Mouse (Mus musculus) kidney, embryonic 16.5 days (tissue): ENCODE results near the gene Bcor. TPM values are rescaled to one million over a fixed set of nuclear protein-coding genes. Genes with fewer than 3 reads are reported as not detected.
A peak's percentile ranks its signal among the peaks of the same experiment; 100 is the strongest.

Source experiments
- ATAC-seq: fragments of 200-750 bp; cut with Nextera tagmentation; 2 replicates; pipeline ENCODE4 v1.8.0; 2017; ENCODE audit warnings: moderate TSS enrichment; ENCODE audit not compliant: low FRiP score, low TSS enrichment
- H3K27ac ChIP-seq: fragments of 300-500 bp; sonication (generic); 2 replicates; pipeline ENCODE4 v1.5.1; 2014; ENCODE audit warnings: low read length
- H3K27me3 ChIP-seq: fragments of 300-500 bp; sonication (generic); 2 replicates; pipeline ENCODE4 v1.6.1; 2014; ENCODE audit warnings: low read length, control low read depth, mixed read lengths; ENCODE audit not compliant: insufficient read depth
- H3K36me3 ChIP-seq: fragments of 300-500 bp; sonication (generic); 2 replicates; pipeline ENCODE4 v1.6.1; 2014; ENCODE audit warnings: low read length, control low read depth, mixed read lengths; ENCODE audit not compliant: insufficient read depth
- H3K4me1 ChIP-seq: fragments of 300-500 bp; sonication (generic); 2 replicates; pipeline ENCODE4 v1.6.1; 2014; ENCODE audit warnings: low read length, control low read depth, mixed read lengths; ENCODE audit not compliant: insufficient read depth
- H3K4me2 ChIP-seq: fragments of 300-500 bp; sonication (generic); replicated peaks from 2 replicates; pipeline ENCODE4 v1.6.1; 2014; ENCODE audit warnings: low read depth, low read length
- H3K4me3 ChIP-seq: fragments of 300-500 bp; sonication (generic); 2 replicates; pipeline ENCODE4 v1.5.1; 2014; ENCODE audit warnings: mild to moderate bottlenecking, low read length
- H3K9ac ChIP-seq: fragments of 300-500 bp; sonication (generic); replicated peaks from 2 replicates; pipeline ENCODE4 v1.6.1; 2014; ENCODE audit warnings: low read length
- H3K9me3 ChIP-seq: fragments of 300-500 bp; sonication (generic); 2 replicates; pipeline ENCODE4 v1.6.1; 2016; ENCODE audit warnings: low read length, control low read depth
- WGBS: fragments of 180-500 bp; shearing (Covaris S2); extraction: QIAGEN DNeasy Blood & Tissue Kit; methylation state at CpG from one replicate; pipeline ENCODE4 v1.1.7; 2014; 5-methylcytosine and 5-hydroxymethylcytosine counted together
- polyA plus RNA-seq: library from polyadenylated mRNA; unstranded; fragments of >200 nt; fragmentation: Nextera tagmentation; extraction: Ambion mirVana; gene quantifications from 2 replicates; pipeline ENCODE4 v1.2.1, GENCODE M21; 2015

The Bcor gene
- polyA plus RNA-seq, 1 experiment from 2014 or later = 16.7 TPM

GRCm38 (mm10) chrX:12159534-12159881 is 647 bp downstream of the Bcor start:
- Histone ChIP-seq H3K27me3 (peaks cover 58% of the 10 kb centered on the region), H3K9ac (peak overlapping the region; percentile 77), H3K4me1 (peaks cover 39% of the 10 kb centered on the region), H3K9me3 (no peaks in the 10 kb centered on the region), H3K36me3 (no peaks in the 10 kb centered on the region), H3K27ac (peak overlapping the region; percentile 93), H3K4me2 (peak overlapping the region; percentile 68), H3K4me3 (peak overlapping the region; percentile 53)
- 3% methylated on average over 14 of the region's 19 CpGs for WGBS
- peak; percentile 8 for ATAC-seq

DNA sequence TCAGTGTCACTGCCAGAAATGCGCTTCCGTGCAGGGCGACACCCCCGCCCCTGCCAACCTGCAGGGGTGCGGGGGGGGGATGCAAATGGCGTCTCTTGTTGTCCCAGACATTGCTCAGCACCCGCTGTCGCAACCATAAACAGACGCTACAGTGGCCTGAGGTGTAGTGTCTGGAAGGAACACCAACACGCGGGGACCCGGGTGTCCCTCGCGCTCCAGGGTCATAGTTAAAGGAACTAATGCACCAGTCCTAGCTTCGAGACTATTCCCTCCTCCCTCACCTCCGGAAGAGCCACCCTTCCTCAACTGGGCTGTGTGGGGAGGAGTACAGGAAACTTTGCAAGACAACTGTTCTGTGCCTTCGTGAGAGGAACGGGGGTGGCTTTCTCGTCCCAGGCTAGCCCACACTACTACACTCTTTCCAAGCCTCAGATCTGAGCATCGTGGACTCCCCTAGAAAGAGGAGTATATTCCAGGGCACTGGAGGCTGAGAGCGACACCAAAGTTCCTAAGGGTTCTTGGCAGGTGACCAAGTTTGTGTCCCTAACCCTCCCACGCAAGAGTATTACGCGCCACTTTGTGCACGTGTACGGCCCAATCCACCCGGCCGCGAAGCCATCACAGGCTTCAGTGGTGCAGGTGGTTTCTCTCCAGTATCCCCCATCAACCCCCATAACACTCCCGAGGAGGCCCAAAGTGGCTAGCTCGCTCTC is 1.2 kb downstream of the Bcor start:
- peak overlapping the region; percentile 77 for H3K9ac ChIP-seq
- peak overlapping the region; percentile 93 for H3K27ac ChIP-seq
- no peaks in the 10 kb centered on the region for H3K9me3 ChIP-seq
- H3K4me3 ChIP-seq = peak overlapping the region; percentile 53
- peak overlapping the region; percentile 68 for H3K4me2 ChIP-seq
- peaks cover 61% of the 10 kb centered on the region for H3K27me3 ChIP-seq
- 7% methylated on average over 31 of the region's 31 CpGs for WGBS
- no peak; the same call in 1 of the 2 replicates for ATAC-seq
- H3K4me1 ChIP-seq = peaks cover 42% of the 10 kb centered on the region
- no peaks in the 10 kb centered on the region for H3K36me3 ChIP-seq

GRCm38 (mm10) chrX:12158244-12158820 is 1.8 kb downstream of the Bcor start:
- no peaks in the 10 kb centered on the region for H3K36me3 ChIP-seq
- no peaks in the 10 kb centered on the region for H3K9me3 ChIP-seq
- ATAC-seq = peak; percentile 65
- peak overlapping the region; percentile 53 for H3K4me3 ChIP-seq
- peak overlapping the region; percentile 93 for H3K27ac ChIP-seq
- peak overlapping the region; percentile 77 for H3K9ac ChIP-seq
- 5% methylated on average over 44 of the region's 44 CpGs for WGBS
- peaks cover 43% of the 10 kb centered on the region for H3K4me1 ChIP-seq
- H3K27me3 ChIP-seq = peaks cover 65% of the 10 kb centered on the region
- H3K4me2 ChIP-seq = peak overlapping the region; percentile 68

- Histone ChIP-seq H3K9ac (0 out of 2 replicates have a peak overlapping the region, but pooled peaks have one; percentile 77), H3K4me3 (peak overlapping the region; percentile 53), H3K36me3 (no peaks in the 10 kb centered on the region), H3K4me1 (peaks cover 52% of the 10 kb centered on the region), H3K27me3 (peaks cover 73% of the 10 kb centered on the region), H3K27ac (peak overlapping the region; percentile 93), H3K9me3 (no peaks in the 10 kb centered on the region), H3K4me2 (peak overlapping the region; percentile 68)
- 9% methylated on average over 25 of the region's 25 CpGs for WGBS
- no peak for ATAC-seq
These were observed 2.7 kb downstream of the Bcor start for GRCm38 (mm10) chrX:12157331-12157930.

DNA sequence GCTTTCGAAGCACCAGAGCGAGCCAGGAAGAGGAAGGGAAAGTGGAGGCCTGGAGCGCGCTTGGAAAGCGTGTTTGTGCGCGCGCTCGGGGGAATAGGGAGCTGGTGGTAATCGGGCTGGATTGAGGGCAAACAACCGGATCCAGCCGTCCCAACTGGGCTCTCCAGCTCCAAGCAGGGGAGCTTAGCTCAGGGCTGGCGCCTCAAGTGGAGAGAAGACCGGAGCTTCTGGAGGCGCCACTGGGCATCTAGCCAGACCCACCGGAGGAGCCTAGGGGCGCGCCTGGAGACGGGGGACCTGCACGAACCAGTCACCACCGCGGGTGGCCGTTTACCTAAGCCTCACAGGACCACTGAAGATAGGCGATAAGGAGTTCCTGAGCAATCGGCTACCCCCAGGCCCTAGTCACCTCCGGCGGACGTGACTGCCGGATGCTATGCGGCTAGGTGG is 4.3 kb downstream of the Bcor start:
- peak overlapping the region; percentile 54 for H3K4me2 ChIP-seq
- ATAC-seq = no peak
- H3K27me3 ChIP-seq = peaks cover 87% of the 10 kb centered on the region
- H3K4me1 ChIP-seq = peaks cover 64% of the 10 kb centered on the region
- peak overlapping the region; percentile 32 for H3K4me3 ChIP-seq
- H3K9me3 ChIP-seq = no peaks in the 10 kb centered on the region
- H3K9ac ChIP-seq = peak overlapping the region; percentile 61
- 0 out of 2 replicates have a peak overlapping the region, but pooled peaks have one; percentile 43 for H3K27ac ChIP-seq
- no peaks in the 10 kb centered on the region for H3K36me3 ChIP-seq
- WGBS = 5% methylated on average over 30 of the region's 30 CpGs

GRCm38 (mm10) chrX:12155068-12155840 is 4.9 kb downstream of the Bcor start:
- peak overlapping the region; percentile 32 for H3K4me3 ChIP-seq
- WGBS = 13% methylated on average over 30 of the region's 30 CpGs

GRCm38 (mm10) chrX:12153141-12154095 is 6.7 kb downstream of the Bcor start:
- H3K9me3 ChIP-seq = no peaks in the 10 kb centered on the region
- peak overlapping the region; percentile 36 for H3K4me2 ChIP-seq
- no peak for ATAC-seq
- H3K36me3 ChIP-seq = no peaks in the 10 kb centered on the region
- peaks cover 60% of the 10 kb centered on the region for H3K4me1 ChIP-seq
- no peak overlapping the region for H3K4me3 ChIP-seq
- H3K27me3 ChIP-seq = peaks cover 79% of the 10 kb centered on the region
- WGBS = 15% methylated on average over 31 of the region's 31 CpGs
- peak overlapping the region; percentile 38; the same call in 1 of the 2 replicates for H3K27ac ChIP-seq
- no peak overlapping the region for H3K9ac ChIP-seq

More at GRCm38 (mm10) chrX:12155068-12155840, 4.9 kb downstream of the Bcor start:
- Histone ChIP-seq H3K9ac (peak overlapping the region; percentile 61), H3K4me1 (peaks cover 65% of the 10 kb centered on the region), H3K27ac (peak overlapping the region; percentile 43; the same call in 1 of the 2 replicates), H3K9me3 (no peaks in the 10 kb centered on the region), H3K4me2 (peak overlapping the region; percentile 54), H3K27me3 (peaks cover 90% of the 10 kb centered on the region), H3K36me3 (no peaks in the 10 kb centered on the region)
- ATAC-seq = no peak

- Histone ChIP-seq H3K9me3 (no peaks in the 10 kb centered on the region), H3K4me1 (peaks cover 52% of the 10 kb centered on the region), H3K4me3 (peak overlapping the region; percentile 35), H3K27ac (no peak overlapping the region), H3K27me3 (peaks cover 67% of the 10 kb centered on the region), H3K36me3 (no peaks in the 10 kb centered on the region), H3K9ac (peak overlapping the region; percentile 44), H3K4me2 (peak overlapping the region; percentile 58)
- no peak for ATAC-seq
- 16% methylated on average over 40 of the region's 42 CpGs for WGBS
These were observed 7.9 kb downstream of the Bcor start for GRCm38 (mm10) chrX:12151996-12152904.
